Mouse (Mus musculus) splenic B cell, adult 2 months (primary cell): Measurements from ENCODE around the gene Alb.

Experiments
- DNase-seq: peaks from one replicate; pipeline ENCODE4 v3.0.0-alpha.2; 2011; ENCODE audit warnings: low read depth, low spot score
- H3K27me3 ChIP-seq: 2 replicates; pipeline ENCODE4 v1.6.1; 2012; ENCODE audit warnings: mild to moderate bottlenecking, low read length, moderate library complexity, mixed read lengths; ENCODE audit not compliant: control insufficient read depth, poor library complexity, insufficient read depth, severe bottlenecking
- H3K36me3 ChIP-seq: 2 replicates; pipeline ENCODE4 v1.6.1; 2012; ENCODE audit warnings: mild to moderate bottlenecking, low read length, moderate library complexity, mixed read lengths; ENCODE audit not compliant: control insufficient read depth, poor library complexity, insufficient read depth, severe bottlenecking

Alb gene

GRCm38 (mm10) chr5:90509828-90510592, 49.3 kb downstream of the Alb start:
- Histone ChIP-seq H3K36me3 (no peaks in the 10 kb centered on the region), H3K27me3 (no peaks in the 10 kb centered on the region)
- no peak for DNase-seq

- Histone ChIP-seq H3K36me3 (no peaks in the 10 kb centered on the region), H3K27me3 (no peaks in the 10 kb centered on the region)
- no peak for DNase-seq
Measured at GRCm38 (mm10) chr5:90512288-90512955, 51.7 kb downstream of the Alb start.

GRCm38 (mm10) chr5:90515561-90515960, 54.9 kb downstream of the Alb start:
- Histone ChIP-seq H3K27me3 (no peaks in the 10 kb centered on the region), H3K36me3 (no peaks in the 10 kb centered on the region)
- DNase-seq: no peak

GRCm38 (mm10) chr5:90518356-90519100, 57.8 kb downstream of the Alb start, which contains the start of gene Afm:
Gene Afm, plus strand, starts transcription at chr5:90518932.
- Histone ChIP-seq H3K27me3 (no peaks in the 10 kb centered on the region), H3K36me3 (no peaks in the 10 kb centered on the region)
- no peak for DNase-seq
